Mouse (Mus musculus): ENCODE results near the gene Dhx33. TPM values are rescaled to one million over a fixed set of nuclear protein-coding genes. Genes with fewer than 3 reads are reported as not detected.

Dhx33 gene
- polyA plus RNA-seq, 1 experiment from 2014 or later: 15.7 TPM

- Histone ChIP-seq H3K4me1 (ENCODE audit: control insufficient read depth, insufficient read depth, low read length) (peaks cover 18% of the 10 kb centered on the region), H3K9me3 (replicated peaks; ENCODE audit: control insufficient read depth, low read length, poor library complexity, severe bottlenecking) (no peaks in the 10 kb centered on the region), H3K36me3 (ENCODE audit: control insufficient read depth, insufficient read depth, low read length) (0 out of 2 replicates have a peak, but pooled peaks cover 3% of the 10 kb centered on the region), H3K4me2 (ENCODE audit: low read length) (peak overlapping the region; percentile 99), H3K9ac (ENCODE audit: low read depth, low read length) (peak overlapping the region; percentile 84), H3K27me3 (ENCODE audit: control insufficient read depth, insufficient read depth, low read depth, low read length) (no peaks in the 10 kb centered on the region), H3K4me3 (ENCODE audit: low read depth, low read length) (peak overlapping the region; percentile 90), H3K27ac (ENCODE audit: low read length) (peak overlapping the region; percentile 81)
- ATAC-seq: peak; percentile 84
- WGBS: under 1% methylated on average over 49 of the region's 49 CpGs
Observed at GRCm38 (mm10) chr11:71003611-71004315, 474 bp downstream of the Dhx33 start.

GRCm38 (mm10) chr11:71001167-71001566 is 3.1 kb downstream of the Dhx33 start:
- Histone ChIP-seq H3K4me2 (ENCODE audit: low read length) (no peak overlapping the region), H3K27ac (ENCODE audit: low read length) (no peak overlapping the region), H3K27me3 (ENCODE audit: control insufficient read depth, insufficient read depth, low read depth, low read length) (no peaks in the 10 kb centered on the region), H3K9me3 (replicated peaks; ENCODE audit: control insufficient read depth, low read length, poor library complexity, severe bottlenecking) (no peaks in the 10 kb centered on the region), H3K4me3 (ENCODE audit: low read depth, low read length) (no peak overlapping the region), H3K4me1 (ENCODE audit: control insufficient read depth, insufficient read depth, low read length) (peaks cover 18% of the 10 kb centered on the region), H3K36me3 (ENCODE audit: control insufficient read depth, insufficient read depth, low read length) (peaks cover 6% of the 10 kb centered on the region), H3K9ac (ENCODE audit: low read depth, low read length) (no peak overlapping the region)
- 84% methylated on average over 4 of the region's 4 CpGs for WGBS
- no peak for ATAC-seq

- under 1% methylated on average over 50 of the region's 64 CpGs for WGBS
- peaks cover 32% of the 10 kb centered on the region for H3K36me3 ChIP-seq (ENCODE audit: control insufficient read depth, insufficient read depth, low read length)
- H3K27ac ChIP-seq (ENCODE audit: low read length): peak within 1 kb of the TSS; percentile 62
- no peaks in the 10 kb centered on the region for H3K9me3 ChIP-seq (replicated peaks; ENCODE audit: control insufficient read depth, low read length, poor library complexity, severe bottlenecking)
- H3K4me3 ChIP-seq (ENCODE audit: low read depth, low read length): peak within 1 kb of the TSS; percentile 99
- peak within 1 kb of the TSS; percentile 93 for H3K9ac ChIP-seq (ENCODE audit: low read depth, low read length)
- peaks cover 13% of the 10 kb centered on the region for H3K4me1 ChIP-seq (ENCODE audit: control insufficient read depth, insufficient read depth, low read length)
- H3K4me2 ChIP-seq (ENCODE audit: low read length): peak within 1 kb of the TSS; percentile 64
- peak; percentile 95 for ATAC-seq
- H3K27me3 ChIP-seq (ENCODE audit: control insufficient read depth, insufficient read depth, low read depth, low read length): no peaks in the 10 kb centered on the region
Observed at GRCm38 (mm10) chr11:70982557-70983228, 21.5 kb downstream of the Dhx33 start, which contains the start of gene C1qbp. Gene C1qbp (minus strand): TSS chr11:70983026.

DNA sequence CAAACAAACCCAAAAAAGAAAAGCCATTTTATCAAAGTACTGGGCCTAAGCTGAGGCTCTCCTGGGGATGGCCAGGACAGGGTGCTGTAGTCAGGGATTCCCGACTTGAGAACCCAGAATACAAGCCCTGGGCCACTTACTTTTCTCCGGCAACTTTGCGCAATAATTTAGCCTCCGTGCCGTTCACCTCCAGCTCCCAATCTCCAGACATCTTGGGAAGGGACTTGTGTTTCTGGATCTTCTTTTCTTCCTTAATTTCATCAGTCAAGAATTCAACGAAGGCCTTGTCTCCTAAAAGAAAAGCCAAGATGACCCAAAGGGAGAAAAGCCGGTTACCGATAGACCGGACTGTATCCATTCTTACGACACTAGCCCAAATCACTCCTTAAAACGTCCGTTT is 22.2 kb downstream of the Dhx33 start:
- Histone ChIP-seq H3K27ac (ENCODE audit: low read length) (no peak overlapping the region), H3K27me3 (ENCODE audit: control insufficient read depth, insufficient read depth, low read depth, low read length) (no peaks in the 10 kb centered on the region), H3K4me1 (ENCODE audit: control insufficient read depth, insufficient read depth, low read length) (peaks cover 13% of the 10 kb centered on the region), H3K9me3 (replicated peaks; ENCODE audit: control insufficient read depth, low read length, poor library complexity, severe bottlenecking) (no peaks in the 10 kb centered on the region), H3K9ac (ENCODE audit: low read depth, low read length) (peak overlapping the region; percentile 93), H3K4me3 (ENCODE audit: low read depth, low read length) (peak overlapping the region; percentile 99), H3K36me3 (ENCODE audit: control insufficient read depth, insufficient read depth, low read length) (peaks cover 32% of the 10 kb centered on the region), H3K4me2 (ENCODE audit: low read length) (peak overlapping the region; percentile 64)
- 16% methylated on average over 12 of the region's 12 CpGs for WGBS
- ATAC-seq: no peak

- Histone ChIP-seq H3K4me1 (ENCODE audit: control insufficient read depth, insufficient read depth, low read length) (peaks cover 13% of the 10 kb centered on the region), H3K9ac (ENCODE audit: low read depth, low read length) (no peak overlapping the region), H3K36me3 (ENCODE audit: control insufficient read depth, insufficient read depth, low read length) (peaks cover 31% of the 10 kb centered on the region), H3K27ac (ENCODE audit: low read length) (no peak overlapping the region), H3K27me3 (ENCODE audit: control insufficient read depth, insufficient read depth, low read depth, low read length) (no peaks in the 10 kb centered on the region), H3K4me3 (ENCODE audit: low read depth, low read length) (no peak overlapping the region), H3K4me2 (ENCODE audit: low read length) (no peak overlapping the region), H3K9me3 (replicated peaks; ENCODE audit: control insufficient read depth, low read length, poor library complexity, severe bottlenecking) (no peaks in the 10 kb centered on the region)
- ATAC-seq: no peak
- WGBS: 93% methylated on average over 14 of the region's 14 CpGs
Observed at GRCm38 (mm10) chr11:70980751-70981510, 23.3 kb downstream of the Dhx33 start.

- Histone ChIP-seq H3K4me2 (ENCODE audit: low read length) (no peak overlapping the region), H3K4me3 (ENCODE audit: low read depth, low read length) (no peak overlapping the region), H3K27me3 (ENCODE audit: control insufficient read depth, insufficient read depth, low read depth, low read length) (no peaks in the 10 kb centered on the region), H3K9me3 (replicated peaks; ENCODE audit: control insufficient read depth, low read length, poor library complexity, severe bottlenecking) (no peaks in the 10 kb centered on the region), H3K4me1 (ENCODE audit: control insufficient read depth, insufficient read depth, low read length) (peaks cover 13% of the 10 kb centered on the region), H3K36me3 (ENCODE audit: control insufficient read depth, insufficient read depth, low read length) (peaks cover 33% of the 10 kb centered on the region), H3K27ac (ENCODE audit: low read length) (no peak overlapping the region), H3K9ac (ENCODE audit: low read depth, low read length) (no peak overlapping the region)
- WGBS: 86% methylated on average over 6 of the region's 6 CpGs
- ATAC-seq: no peak
Observed at GRCm38 (mm10) chr11:70980232-70980631, 24.0 kb downstream of the Dhx33 start.

- WGBS: 89% methylated on average over 6 of the region's 6 CpGs
- no peak overlapping the region for H3K4me2 ChIP-seq (ENCODE audit: low read length)
- no peaks in the 10 kb centered on the region for H3K27me3 ChIP-seq (ENCODE audit: control insufficient read depth, insufficient read depth, low read depth, low read length)
- no peak for ATAC-seq
- peaks cover 10% of the 10 kb centered on the region for H3K4me1 ChIP-seq (ENCODE audit: control insufficient read depth, insufficient read depth, low read length)
- H3K9ac ChIP-seq (ENCODE audit: low read depth, low read length): no peak overlapping the region
- H3K4me3 ChIP-seq (ENCODE audit: low read depth, low read length): no peak overlapping the region
- no peak overlapping the region for H3K27ac ChIP-seq (ENCODE audit: low read length)
- H3K36me3 ChIP-seq (ENCODE audit: control insufficient read depth, insufficient read depth, low read length): peaks cover 33% of the 10 kb centered on the region
- H3K9me3 ChIP-seq (replicated peaks; ENCODE audit: control insufficient read depth, low read length, poor library complexity, severe bottlenecking): no peaks in the 10 kb centered on the region
Observed at GRCm38 (mm10) chr11:70977293-70977692, 26.9 kb downstream of the Dhx33 start.

GRCm38 (mm10) chr11:70975193-70975592 is 29.0 kb downstream of the Dhx33 start:
- 80% methylated on average over 2 of the region's 2 CpGs for WGBS
- no peaks in the 10 kb centered on the region for H3K27me3 ChIP-seq (ENCODE audit: control insufficient read depth, insufficient read depth, low read depth, low read length)
- peaks cover 2% of the 10 kb centered on the region; the same call in 1 of the 2 replicates for H3K4me1 ChIP-seq (ENCODE audit: control insufficient read depth, insufficient read depth, low read length)
- no peak overlapping the region for H3K9ac ChIP-seq (ENCODE audit: low read depth, low read length)
- H3K27ac ChIP-seq (ENCODE audit: low read length): no peak overlapping the region
- peaks cover 27% of the 10 kb centered on the region for H3K36me3 ChIP-seq (ENCODE audit: control insufficient read depth, insufficient read depth, low read length)
- H3K4me3 ChIP-seq (ENCODE audit: low read depth, low read length): no peak overlapping the region
- no peaks in the 10 kb centered on the region for H3K9me3 ChIP-seq (replicated peaks; ENCODE audit: control insufficient read depth, low read length, poor library complexity, severe bottlenecking)
- H3K4me2 ChIP-seq (ENCODE audit: low read length): no peak overlapping the region
- ATAC-seq: no peak
